ENCODE assay signal across 19 mouse cellular contexts in the genomic region with DNA sequence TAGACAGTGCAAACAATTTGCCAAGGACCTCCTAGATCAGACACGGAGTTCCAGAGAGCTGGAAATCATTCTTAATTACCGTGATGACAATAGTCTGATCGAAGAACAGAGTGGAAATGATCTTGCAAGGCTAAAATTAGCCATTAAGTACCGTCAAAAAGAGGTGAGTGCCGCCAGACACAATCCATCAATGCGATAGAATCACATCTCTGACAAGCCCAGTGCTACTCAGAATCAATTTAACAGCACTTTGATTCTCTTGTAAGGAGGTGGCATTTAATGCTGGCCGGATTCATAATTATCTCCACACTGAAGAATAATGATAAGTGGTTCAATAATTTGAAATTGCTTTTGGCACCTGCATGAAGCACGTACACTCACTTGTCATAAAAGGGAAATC.
DNase-seq lines count a peak whose midpoint lies in the region; ATAC-seq and TF ChIP-seq lines count a peak whose summit lies in the region.
"Had no signal": no experiment of that assay in that cellular context is flagged by ENCODE, and none has a peak within 500 bp of the region (broad histone marks: within the 10 kb centered on the region; RNA-seq: fewer than 3 reads in every experiment).

No protein-coding gene starts in this region.

- WGBS in forebrain, embryonic 14.5 days, result 74% methylated on average over 8 of the region's 8 CpGs
- 94% methylated on average over 8 of the region's 8 CpGs for WGBS in forebrain, embryonic 10.5 days
- WGBS in hindbrain, embryonic 16.5 days, result 59% methylated on average over 8 of the region's 8 CpGs
- WGBS in hindbrain, postnatal 0 days, result 65% methylated on average over 8 of the region's 8 CpGs
- WGBS in midbrain, embryonic 16.5 days, result 69% methylated on average over 8 of the region's 8 CpGs
- 93% methylated on average over 8 of the region's 8 CpGs for WGBS in midbrain, embryonic 10.5 days

- H3K9me3 ChIP-seq in forebrain, embryonic 14.5 days (replicated peaks; ENCODE audit: control insufficient read depth, low read length), result no peaks in the 10 kb centered on the region
- H3K9me3 ChIP-seq in forebrain, embryonic 10.5 days, result no peaks in the 10 kb centered on the region
- H3K9me3 ChIP-seq in hindbrain, embryonic 16.5 days (ENCODE audit: control insufficient read depth, low read length), result no peaks in the 10 kb centered on the region
- no peaks in the 10 kb centered on the region for H3K9me3 ChIP-seq in hindbrain, postnatal 0 days (ENCODE audit: low read length)
- no peaks in the 10 kb centered on the region for H3K9me3 ChIP-seq in midbrain, embryonic 16.5 days (replicated peaks; ENCODE audit: control insufficient read depth, low read length, poor library complexity, severe bottlenecking)
- H3K9me3 ChIP-seq in midbrain, embryonic 10.5 days (replicated peaks), result no peaks in the 10 kb centered on the region
- H3K9me3 ChIP-seq: embryonic facial prominence, embryonic 10.5 days; embryonic facial prominence, embryonic 12.5 days; forebrain, embryonic 13.5 days had no signal

- peak; percentile 17 for DNase-seq in forebrain, embryonic 14.5 days (ENCODE audit: low spot score)
- DNase-seq in forebrain, embryonic 10.5 days (ENCODE audit: extremely low spot score, low spot score), result no peak
- DNase-seq in hindbrain, postnatal 0 days (ENCODE audit: low spot score), result no peak
- DNase-seq in midbrain, embryonic 10.5 days (ENCODE audit: low spot score), result no peak
- DNase-seq in right cerebral cortex, postnatal 4 days, result no peak
- DNase-seq: adrenal gland, adult 2 months; adrenal gland, postnatal 10 days; adrenal gland, postnatal 25 days; cerebellum, adult 11-12 months; cerebellum, adult 2 months; cerebellum, adult 9-10 months; cerebellum, postnatal 10 days; cerebellum, postnatal 25 days had no signal

- no peak overlapping the region for H3K9ac ChIP-seq in forebrain, embryonic 14.5 days (ENCODE audit: low read length)
- no peak overlapping the region for H3K9ac ChIP-seq in hindbrain, embryonic 16.5 days (ENCODE audit: low read depth, low read length)
- no peak overlapping the region for H3K9ac ChIP-seq in hindbrain, postnatal 0 days (replicated peaks; ENCODE audit: low read length)
- no peak overlapping the region for H3K9ac ChIP-seq in midbrain, embryonic 16.5 days (ENCODE audit: low read depth, low read length)
- H3K9ac ChIP-seq: embryonic facial prominence, embryonic 12.5 days; forebrain, embryonic 13.5 days had no signal

- no peak overlapping the region for H3K4me3 ChIP-seq in forebrain, embryonic 14.5 days (ENCODE audit: low read depth, low read length)
- no peak overlapping the region for H3K4me3 ChIP-seq in forebrain, embryonic 10.5 days
- no peak overlapping the region for H3K4me3 ChIP-seq in hindbrain, embryonic 16.5 days (ENCODE audit: low read length)
- H3K4me3 ChIP-seq in hindbrain, postnatal 0 days (ENCODE audit: low read length), result no peak overlapping the region
- no peak overlapping the region for H3K4me3 ChIP-seq in midbrain, embryonic 16.5 days (ENCODE audit: low read depth, low read length)
- no peak overlapping the region for H3K4me3 ChIP-seq in midbrain, embryonic 10.5 days
- H3K4me3 ChIP-seq: embryonic facial prominence, embryonic 10.5 days; embryonic facial prominence, embryonic 12.5 days; forebrain, embryonic 13.5 days had no signal

- no peak for ATAC-seq in forebrain, embryonic 14.5 days
- peak; percentile 45; the same call in 1 of the 2 replicates for ATAC-seq in hindbrain, embryonic 16.5 days
- ATAC-seq in hindbrain, postnatal 0 days, result no peak
- peak; percentile 72; the same call in 1 of the 2 replicates for ATAC-seq in midbrain, embryonic 16.5 days
- ATAC-seq: forebrain, embryonic 13.5 days; forebrain, embryonic 16.5 days had no signal

- no peaks in the 10 kb centered on the region for H3K27me3 ChIP-seq in forebrain, embryonic 14.5 days (replicated peaks; ENCODE audit: control insufficient read depth, insufficient read depth, low read length)
- H3K27me3 ChIP-seq in forebrain, embryonic 10.5 days (ENCODE audit: poor library complexity, severe bottlenecking), result no peaks in the 10 kb centered on the region
- no peaks in the 10 kb centered on the region for H3K27me3 ChIP-seq in hindbrain, embryonic 16.5 days (replicated peaks; ENCODE audit: control insufficient read depth, insufficient read depth, low read length)
- H3K27me3 ChIP-seq in hindbrain, postnatal 0 days (ENCODE audit: insufficient read depth, low read length), result no peaks in the 10 kb centered on the region
- no peaks in the 10 kb centered on the region for H3K27me3 ChIP-seq in midbrain, embryonic 16.5 days (ENCODE audit: control insufficient read depth, insufficient read depth, low read depth, low read length)
- H3K27me3 ChIP-seq in midbrain, embryonic 10.5 days (ENCODE audit: low read depth, poor library complexity, severe bottlenecking), result no peaks in the 10 kb centered on the region
- H3K27me3 ChIP-seq: embryonic facial prominence, embryonic 12.5 days; forebrain, embryonic 13.5 days had no signal

- no peak overlapping the region for H3K4me2 ChIP-seq in forebrain, embryonic 14.5 days (ENCODE audit: low read length)
- H3K4me2 ChIP-seq in hindbrain, embryonic 16.5 days (ENCODE audit: low read length), result no peak overlapping the region
- no peak overlapping the region for H3K4me2 ChIP-seq in hindbrain, postnatal 0 days (ENCODE audit: low read depth, low read length)
- H3K4me2 ChIP-seq in midbrain, embryonic 16.5 days (ENCODE audit: low read length), result no peak overlapping the region
- H3K4me2 ChIP-seq: embryonic facial prominence, embryonic 12.5 days; forebrain, embryonic 13.5 days had no signal

- no peaks in the 10 kb centered on the region for H3K36me3 ChIP-seq in forebrain, embryonic 14.5 days (ENCODE audit: control insufficient read depth, insufficient read depth, low read length)
- no peaks in the 10 kb centered on the region for H3K36me3 ChIP-seq in forebrain, embryonic 10.5 days (replicated peaks)
- no peaks in the 10 kb centered on the region for H3K36me3 ChIP-seq in hindbrain, embryonic 16.5 days (ENCODE audit: control insufficient read depth, insufficient read depth, low read length)
- H3K36me3 ChIP-seq in hindbrain, postnatal 0 days (ENCODE audit: insufficient read depth, low read length), result no peaks in the 10 kb centered on the region
- H3K36me3 ChIP-seq in midbrain, embryonic 16.5 days (ENCODE audit: control insufficient read depth, insufficient read depth, low read length), result no peaks in the 10 kb centered on the region
- H3K36me3 ChIP-seq in midbrain, embryonic 10.5 days, result no peaks in the 10 kb centered on the region
- H3K36me3 ChIP-seq: embryonic facial prominence, embryonic 10.5 days; embryonic facial prominence, embryonic 12.5 days had no signal

- no peak overlapping the region for H3K27ac ChIP-seq in forebrain, embryonic 14.5 days (ENCODE audit: low read depth, low read length)
- H3K27ac ChIP-seq in forebrain, embryonic 10.5 days, result no peak overlapping the region
- H3K27ac ChIP-seq in hindbrain, embryonic 16.5 days (ENCODE audit: low read depth, low read length), result no peak overlapping the region
- no peak overlapping the region for H3K27ac ChIP-seq in hindbrain, postnatal 0 days
- H3K27ac ChIP-seq in midbrain, embryonic 16.5 days (ENCODE audit: low read length), result no peak overlapping the region
- H3K27ac ChIP-seq in midbrain, embryonic 10.5 days (replicated peaks), result no peak overlapping the region
- H3K27ac ChIP-seq: embryonic facial prominence, embryonic 10.5 days; embryonic facial prominence, embryonic 12.5 days; forebrain, embryonic 13.5 days had no signal

- H3K4me1 ChIP-seq in forebrain, embryonic 14.5 days (ENCODE audit: control insufficient read depth, insufficient read depth, low read length), result no peaks in the 10 kb centered on the region
- H3K4me1 ChIP-seq in forebrain, embryonic 10.5 days, result no peaks in the 10 kb centered on the region
- no peaks in the 10 kb centered on the region for H3K4me1 ChIP-seq in hindbrain, embryonic 16.5 days (ENCODE audit: control insufficient read depth, insufficient read depth, low read depth, low read length)
- no peaks in the 10 kb centered on the region for H3K4me1 ChIP-seq in hindbrain, postnatal 0 days (ENCODE audit: insufficient read depth, low read length)
- H3K4me1 ChIP-seq in midbrain, embryonic 16.5 days (ENCODE audit: control insufficient read depth, insufficient read depth, low read length), result no peaks in the 10 kb centered on the region
- no peaks in the 10 kb centered on the region for H3K4me1 ChIP-seq in midbrain, embryonic 10.5 days
- H3K4me1 ChIP-seq: embryonic facial prominence, embryonic 10.5 days; embryonic facial prominence, embryonic 12.5 days; forebrain, embryonic 13.5 days had no signal

- no peak for TF ChIP-seq CTCF in hindbrain, postnatal 0 days (IDR thresholded peaks at IDR 0.05; ENCODE audit: low read depth)

Comparison
In these comparisons a context has a peak if more than half of its experiments do, and no peak if none do; other contexts are left out.
1. ATAC-seq: peak in hindbrain, embryonic 16.5 days (single experiment) and midbrain, embryonic 16.5 days (single experiment); none in forebrain, embryonic 14.5 days (single experiment) and hindbrain, postnatal 0 days (single experiment).